Mouse (Mus musculus) lung, postnatal 4 days (tissue): Measurements from ENCODE around the gene Lyg1.
A peak's percentile ranks its signal among the peaks of the same experiment; 100 is the strongest.
"Not testable (repeated sequence)": the region's sequence is repeated elsewhere in the genome, so short reads cannot be mapped to it uniquely, and the experiment has no call there.

ENCODE experiments used
- DNase-seq, 2 experiments: peaks; one replicate each; pipeline ENCODE4 v3.0.0; 2021

Lyg1 gene

DNA sequence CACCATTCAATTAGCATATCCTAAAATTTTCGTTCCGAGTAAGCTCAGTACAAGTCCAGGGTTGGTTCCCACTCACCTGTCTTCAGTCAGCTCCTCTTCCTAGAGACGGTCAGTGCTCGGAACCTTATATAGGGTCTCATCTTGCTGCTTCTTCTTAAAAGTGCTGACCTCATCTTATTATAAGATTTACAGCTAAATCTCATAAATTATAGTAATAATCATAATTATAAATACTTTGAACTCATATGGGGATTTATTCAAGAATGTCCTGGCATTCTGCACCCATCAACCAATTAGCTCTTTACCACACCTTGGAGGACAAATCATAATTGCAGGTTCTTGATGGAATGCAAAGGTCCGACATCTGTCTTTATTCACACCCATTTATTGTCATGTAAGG lies at the start of gene Lyg1:
Lyg1 (minus strand) TSS at position 101 of the 400 bp plus-strand sequence.
- DNase-seq: no peak

DNA sequence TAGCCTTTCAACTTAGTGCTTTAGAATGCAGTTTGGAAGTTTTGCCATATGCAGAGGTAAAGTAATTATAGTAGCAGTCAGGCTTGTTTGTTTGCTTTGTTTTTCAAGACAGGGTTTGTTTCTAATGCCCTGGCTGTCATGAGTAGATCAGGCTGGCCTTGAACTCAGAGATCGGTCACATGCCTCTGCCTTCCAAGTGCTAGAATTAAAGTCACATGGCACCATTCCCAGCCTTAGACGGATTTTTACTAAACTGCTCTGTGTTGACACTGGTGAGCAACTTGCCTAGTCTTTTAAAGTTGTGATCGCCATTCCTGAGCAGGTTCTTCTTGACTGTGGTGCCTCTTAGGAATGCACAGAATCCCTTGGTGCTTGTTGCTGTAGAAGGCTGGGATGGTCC lies 49.2 kb upstream of the Lyg1 start:
- no peak for DNase-seq

DNA sequence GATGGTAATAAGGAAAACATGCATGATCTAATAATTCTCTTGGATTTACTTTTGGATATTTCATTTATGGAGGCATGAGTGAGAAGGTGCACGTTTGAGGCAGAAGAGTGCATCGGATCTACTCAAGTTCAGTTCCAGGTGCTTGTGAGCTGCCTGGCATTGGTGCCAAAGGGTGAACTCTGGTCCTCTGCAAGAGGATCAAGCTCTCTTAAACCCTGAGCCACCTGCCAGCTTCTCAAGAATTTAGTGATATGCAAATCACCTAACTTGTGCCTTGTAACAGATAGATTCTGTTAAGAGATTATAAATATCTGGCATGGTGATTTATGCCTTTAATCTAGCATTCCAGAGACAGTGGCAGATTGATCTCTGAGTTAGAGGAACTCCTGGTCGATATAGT lies 45.5 kb upstream of the Lyg1 start:
- DNase-seq: no peak

- no peak for DNase-seq
These were observed 44.4 kb upstream of the Lyg1 start for GRCm38 (mm10) chr1:38001956-38002355.

DNA sequence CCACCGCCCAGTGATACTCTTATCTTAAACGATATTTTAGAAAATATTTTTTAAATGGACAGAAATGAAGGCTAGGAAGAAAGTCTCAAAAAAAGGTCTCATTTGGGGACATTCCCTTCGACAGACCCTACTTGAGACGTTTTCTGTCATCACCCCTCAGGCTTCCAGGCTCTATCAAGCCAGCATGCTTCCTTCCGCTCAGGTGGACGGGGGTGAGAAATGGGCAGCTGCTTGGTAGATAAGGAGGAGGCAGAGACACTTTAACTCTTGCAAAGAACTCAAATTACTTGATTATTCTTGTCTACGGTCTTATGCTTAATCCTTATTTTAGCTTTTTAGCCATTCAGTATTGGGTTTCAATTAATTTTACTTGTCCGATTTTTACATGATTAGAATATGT lies 43.3 kb upstream of the Lyg1 start:
- no peak for DNase-seq

DNA sequence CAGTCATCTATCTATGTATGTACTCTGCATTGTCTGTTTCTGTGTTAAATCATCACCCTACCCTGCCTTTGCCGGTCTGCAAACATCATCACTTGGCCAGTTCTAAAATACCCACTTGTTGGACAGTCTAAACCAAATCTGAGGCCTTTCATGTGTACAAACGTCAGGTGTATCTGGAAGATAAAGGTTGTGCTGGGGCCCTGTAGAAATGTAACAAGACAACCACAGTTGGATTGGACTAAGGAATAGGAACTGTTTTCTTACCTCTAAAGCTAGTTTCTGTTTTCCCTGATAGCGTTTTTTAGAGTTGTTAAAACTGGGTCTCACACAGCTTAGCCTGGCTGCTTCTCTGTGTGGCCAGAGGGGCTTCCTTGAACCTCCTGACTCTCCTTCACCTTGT lies 42.0 kb upstream of the Lyg1 start:
- no peak for DNase-seq

- DNase-seq: no peak
These were observed 41.0 kb upstream of the Lyg1 start for GRCm38 (mm10) chr1:37998371-37999199.

GRCm38 (mm10) chr1:37997867-37998266 lies 40.3 kb upstream of the Lyg1 start, which contains the start of the genes Txndc9 and Eif5b:
Gene Txndc9 (minus strand): TSS chr1:37997893.
Gene Eif5b (plus strand): TSS chr1:37998010.
- DNase-seq: peak; percentile 96 to 97

GRCm38 (mm10) chr1:37996877-37997484 lies 39.4 kb upstream of the Lyg1 start:
- peak; percentile 98 to 99 for DNase-seq

GRCm38 (mm10) chr1:37996226-37996625 lies 38.7 kb upstream of the Lyg1 start:
- DNase-seq: no peak

- no peak for DNase-seq
These were observed 30.3 kb upstream of the Lyg1 start for GRCm38 (mm10) chr1:37987856-37988255.

- DNase-seq: peak in 1 of 2 experiments; percentile 54
These were observed 28.3 kb upstream of the Lyg1 start for GRCm38 (mm10) chr1:37985764-37986323.

DNA sequence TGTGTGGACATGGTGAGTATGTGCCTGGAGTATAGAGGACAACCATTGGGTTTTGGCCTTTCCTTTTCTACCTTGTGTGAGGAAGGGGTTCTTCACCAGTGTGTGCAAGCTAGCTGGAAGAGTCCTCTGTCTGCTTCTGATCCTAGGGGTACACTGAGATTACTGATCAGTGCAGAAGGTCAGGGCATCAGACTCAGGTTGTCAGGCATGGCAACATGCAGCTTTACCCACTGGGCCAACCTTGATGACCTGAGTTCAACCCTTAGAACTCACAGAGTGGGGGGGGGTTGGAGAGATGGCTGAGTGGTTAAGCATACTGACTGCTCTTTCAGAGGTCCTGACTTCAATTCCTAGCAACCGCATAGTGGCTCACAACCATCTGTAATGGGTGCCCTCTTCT lies 26.8 kb upstream of the Lyg1 start:
- no peak for DNase-seq

GRCm38 (mm10) chr1:37977303-37977702 lies 19.7 kb upstream of the Lyg1 start:
- DNase-seq: no peak

DNA sequence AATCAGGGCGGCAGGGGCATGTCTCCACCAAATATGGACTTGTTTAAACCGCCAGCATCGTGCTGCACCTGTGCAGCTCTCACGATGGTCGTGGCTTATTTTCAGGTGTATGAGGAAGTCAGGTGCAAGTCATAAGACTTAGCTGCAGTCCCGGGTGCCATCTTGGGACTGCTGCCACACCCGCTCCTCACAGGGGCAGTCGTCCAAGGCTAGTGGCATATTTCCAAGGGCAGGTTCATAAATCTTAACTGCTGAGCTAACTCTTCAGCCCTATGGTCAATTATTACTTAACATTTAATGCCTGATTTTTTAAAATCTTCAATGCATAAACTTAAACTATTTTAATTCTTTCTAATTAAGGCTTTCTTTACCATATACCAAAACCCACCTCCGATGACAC lies 19.1 kb upstream of the Lyg1 start:
- not testable (repeated sequence) for DNase-seq

DNA sequence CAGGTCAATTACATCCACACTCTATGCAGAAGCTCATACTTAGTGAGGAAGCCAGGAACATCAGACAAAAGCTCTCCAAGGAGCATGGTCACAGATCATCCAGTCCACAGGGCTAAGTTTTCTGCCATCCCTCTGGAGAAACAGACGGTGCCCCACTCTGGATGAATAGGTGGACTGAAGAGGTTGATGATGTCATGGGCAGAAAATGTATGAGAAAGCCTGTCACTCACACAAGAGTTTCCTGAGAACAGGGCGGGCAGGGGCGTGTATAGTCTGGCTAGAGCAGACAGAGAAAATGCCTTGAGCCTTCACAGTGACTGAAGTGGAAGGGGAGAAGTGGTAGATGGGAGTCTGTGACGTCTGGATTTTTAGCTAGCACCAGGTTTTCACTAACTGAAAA lies 14.0 kb upstream of the Lyg1 start:
- no peak for DNase-seq

GRCm38 (mm10) chr1:37968746-37969145 lies 11.2 kb upstream of the Lyg1 start:
- no peak for DNase-seq

DNA sequence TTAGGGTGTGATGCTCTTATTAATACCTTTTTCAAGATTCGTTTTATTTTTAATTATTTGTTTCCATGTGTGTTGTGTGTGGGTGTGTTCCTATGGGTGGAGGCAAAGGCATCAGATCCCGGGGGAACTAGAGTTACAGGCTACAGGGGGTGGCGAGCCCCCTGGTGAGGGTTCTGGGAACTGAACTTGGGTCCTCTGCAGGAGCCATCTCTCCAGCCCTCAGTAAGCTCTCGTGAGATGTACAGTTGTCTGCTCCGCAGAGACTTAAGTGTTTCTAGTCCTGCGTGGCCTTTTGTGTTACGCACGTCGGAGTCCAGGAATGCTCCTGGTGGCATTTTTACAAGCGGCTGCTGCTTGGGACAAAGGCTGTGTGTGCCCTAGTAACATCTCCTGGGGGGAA lies 8.0 kb upstream of the Lyg1 start:
- DNase-seq: no peak

DNA sequence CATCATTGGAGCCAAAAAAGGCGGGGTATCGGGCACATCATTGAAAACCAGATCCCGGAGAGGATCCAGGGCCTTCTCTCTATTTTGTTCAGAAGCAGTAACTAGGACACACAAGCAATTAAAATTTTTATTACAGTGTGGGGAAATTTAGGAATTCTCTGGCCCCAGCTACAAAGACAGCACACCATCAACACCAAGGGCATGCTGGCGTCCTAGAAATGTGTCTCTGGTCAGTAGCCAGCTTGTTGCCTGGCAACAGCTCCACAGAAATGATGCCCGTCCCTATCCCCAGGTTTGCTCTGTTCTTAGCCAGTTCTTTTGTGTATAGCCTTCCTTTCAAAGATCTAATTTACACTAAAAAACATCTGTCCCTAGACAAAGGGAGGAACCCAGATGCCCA lies 1.9 kb upstream of the Lyg1 start:
- DNase-seq: peak; percentile 21 to 64

GRCm38 (mm10) chr1:37958516-37958915 lies 957 bp upstream of the Lyg1 start:
- no peak for DNase-seq

DNA sequence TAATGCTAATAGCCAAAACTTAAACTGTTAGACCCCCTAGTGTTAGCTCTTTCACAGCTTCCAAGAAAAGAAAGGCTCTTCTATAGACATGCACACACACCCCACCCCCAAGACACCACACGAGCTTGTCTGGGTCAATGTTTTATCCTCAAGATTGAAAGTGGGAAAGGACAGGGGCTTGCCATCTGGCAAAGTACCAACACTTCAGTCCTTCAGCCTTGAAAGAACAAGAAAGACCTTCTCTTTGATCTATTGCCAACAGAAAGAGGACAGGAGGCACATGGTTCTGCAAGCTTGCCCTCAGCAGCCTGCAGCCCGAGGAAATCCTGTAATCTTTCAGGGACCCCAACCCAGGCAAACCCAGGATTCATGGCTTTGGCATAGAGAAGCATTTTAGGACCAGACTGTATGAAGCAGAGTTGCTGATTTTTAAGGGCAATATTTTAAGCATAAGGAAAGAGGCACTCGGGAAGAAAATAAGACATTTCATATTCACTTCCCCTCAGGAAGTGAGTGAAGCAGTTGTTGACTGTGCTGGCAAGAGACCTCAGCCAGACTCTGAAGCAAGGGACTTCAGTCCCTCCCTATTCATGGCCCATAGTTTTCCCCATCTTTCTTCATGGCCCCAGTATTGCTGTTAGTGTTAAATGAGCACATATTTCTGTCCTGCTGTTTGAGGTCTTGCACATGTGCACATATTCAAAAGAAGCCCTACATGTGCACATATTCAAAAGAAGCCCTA lies 698 bp downstream of the Lyg1 start:
- DNase-seq: peak; percentile 51 to 68

GRCm38 (mm10) chr1:37955251-37955650 lies 2.3 kb downstream of the Lyg1 start:
- DNase-seq: no peak

GRCm38 (mm10) chr1:37954786-37955185 lies 2.8 kb downstream of the Lyg1 start:
- DNase-seq: no peak
